Mouse (Mus musculus) adrenal gland, postnatal 25 days (tissue): ENCODE results near the gene Cops7a. TPM values are rescaled to one million over a fixed set of nuclear protein-coding genes. Genes with fewer than 3 reads are reported as not detected.
A peak's percentile ranks its signal among the peaks of the same experiment; 100 is the strongest.

ENCODE experiments used
- DNase-seq: peaks from one replicate; pipeline ENCODE4 v3.0.0; 2021; ENCODE audit warnings: mixed read lengths
- total RNA-seq: library from RNA; stranded (reverse); gene quantifications from 2 replicates; pipeline ENCODE4 v1.2.3, GENCODE M21; 2021

Gene Cops7a
- total RNA-seq, 1 experiment from 2014 or later: 177 TPM

DNA sequence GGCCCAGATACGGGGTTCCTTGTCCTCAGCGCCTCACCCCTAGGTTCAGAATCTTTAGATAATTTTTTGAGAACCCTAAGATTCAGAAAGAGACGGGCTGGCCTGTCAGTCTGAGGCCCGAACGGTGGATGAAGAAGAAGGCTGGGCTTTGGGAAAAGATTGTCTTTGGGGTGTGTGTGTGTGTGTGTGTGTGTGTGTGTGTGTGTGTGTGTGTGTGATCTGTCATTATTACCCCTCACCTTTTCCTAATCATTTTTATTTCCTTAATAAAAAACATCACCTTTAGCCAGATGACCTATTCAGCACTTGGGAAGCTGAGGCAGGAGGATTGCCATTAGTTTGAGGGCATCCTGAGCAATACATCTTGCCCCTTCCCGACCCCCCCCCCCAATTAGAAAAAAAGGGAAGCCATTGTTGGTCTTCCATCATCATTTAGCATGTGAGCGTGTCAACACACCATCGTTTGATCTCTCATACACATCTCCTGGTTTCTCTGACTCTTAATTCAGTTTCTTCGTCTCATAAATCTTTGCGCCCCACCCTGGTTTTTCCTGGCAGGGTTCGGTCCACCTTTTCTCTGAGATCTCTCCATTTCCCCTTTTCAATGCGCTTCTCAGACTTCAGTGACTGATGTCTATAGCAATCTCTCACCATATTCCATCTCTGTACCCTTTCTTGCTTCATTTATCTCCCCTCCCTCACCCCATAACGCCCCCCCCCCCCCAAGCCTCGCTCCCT is 46.3 kb downstream of the Cops7a start:
- DNase-seq: no peak

DNA sequence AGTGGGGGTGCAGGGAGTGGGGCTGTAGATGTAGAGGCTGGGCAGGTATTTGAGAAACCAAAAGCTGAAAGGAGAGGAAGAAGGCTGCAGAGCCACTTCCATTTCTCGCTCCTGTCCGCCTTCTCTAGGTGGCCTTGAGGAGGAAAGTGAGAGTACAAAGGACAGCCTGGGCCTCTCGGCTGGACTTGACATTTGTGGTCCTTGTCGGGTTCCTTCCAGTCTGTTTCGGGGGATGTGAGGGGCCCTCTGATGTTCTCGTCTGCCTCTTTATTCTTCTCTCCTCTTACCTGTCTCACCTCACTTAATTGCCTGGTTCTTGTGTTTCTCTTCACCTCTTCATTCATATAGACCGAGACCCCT is 47.0 kb downstream of the Cops7a start:
- DNase-seq: no peak

DNA sequence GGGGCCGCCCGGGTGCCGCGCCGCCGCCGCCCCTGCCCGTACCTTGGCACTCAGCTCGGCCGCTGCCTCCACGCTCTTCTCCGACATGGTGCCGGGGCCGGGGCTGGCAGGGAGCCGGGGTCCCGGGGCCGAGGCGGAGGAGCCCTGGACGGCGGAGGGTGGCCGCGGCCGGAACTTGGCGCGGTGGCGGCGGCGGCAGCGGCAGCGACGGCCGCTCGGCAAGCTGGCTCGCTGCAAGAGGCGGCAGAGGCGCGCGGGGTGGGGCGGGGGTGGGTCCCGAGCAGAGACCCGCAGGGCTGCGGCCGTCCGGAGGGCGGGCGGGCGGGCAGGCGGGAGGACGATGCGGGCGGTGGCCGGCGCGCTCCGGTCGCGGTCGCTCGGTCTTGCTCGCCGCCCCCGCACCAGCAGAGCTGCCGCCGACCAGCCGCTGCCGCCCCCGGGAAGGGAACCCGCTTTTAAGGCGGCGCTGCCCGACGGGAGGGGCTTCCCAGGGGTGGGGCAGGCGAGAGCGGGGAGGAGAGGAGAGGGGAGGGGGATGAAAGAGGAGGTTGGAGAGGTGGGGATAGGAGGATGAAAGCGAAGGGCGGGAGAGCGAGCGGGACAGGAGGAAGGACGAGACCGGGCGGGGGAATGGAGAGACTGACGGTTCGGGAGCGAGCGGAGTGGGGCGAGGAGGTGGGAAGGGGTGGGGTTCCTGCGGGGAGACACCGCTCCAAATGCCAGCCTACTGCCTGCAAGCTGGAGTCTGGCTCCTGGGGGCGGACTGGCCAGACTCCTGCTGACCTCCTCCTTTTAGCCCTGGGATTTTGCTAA is 47.6 kb downstream of the Cops7a start:
- DNase-seq: peak; percentile 98

DNA sequence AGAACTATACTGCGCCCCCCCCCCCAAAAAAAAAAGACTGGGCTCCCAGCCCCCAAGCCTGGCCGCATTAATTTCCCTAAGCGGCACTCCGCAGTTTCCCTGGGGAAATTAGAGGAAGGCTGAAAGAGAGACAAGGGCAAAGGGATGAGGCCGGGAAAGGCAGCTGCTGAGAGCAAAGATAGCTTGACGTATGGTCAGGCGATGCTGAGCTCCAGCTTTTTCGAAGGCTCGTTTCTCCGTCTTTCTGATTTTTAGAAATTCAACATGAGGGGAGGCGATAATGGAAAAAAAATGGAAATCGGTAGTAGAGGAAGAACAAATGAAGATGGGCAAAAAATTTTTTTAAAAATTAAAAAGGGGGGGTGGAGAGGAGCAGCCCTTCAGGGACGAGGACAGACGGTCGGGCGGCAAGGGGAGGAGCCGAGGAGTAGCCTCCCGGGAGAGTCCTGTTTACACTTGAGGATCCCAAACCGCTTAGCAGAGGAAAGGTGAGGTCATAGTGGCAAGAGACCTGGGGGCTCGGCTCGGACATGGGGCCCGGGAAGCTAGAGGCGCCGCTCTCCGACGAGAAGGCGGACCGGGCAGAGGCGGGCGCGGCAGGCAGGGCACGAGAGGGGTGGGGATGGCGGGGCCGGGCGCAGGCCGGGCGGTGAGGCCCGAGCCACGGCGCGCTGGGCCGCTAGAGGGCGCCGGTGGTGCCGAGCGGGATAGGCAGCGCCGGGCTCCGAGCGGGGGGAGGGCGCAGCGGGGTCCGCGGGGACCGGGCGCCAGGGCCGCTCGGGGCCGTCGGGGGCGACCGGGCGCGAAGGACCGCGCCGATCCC is 48.4 kb downstream of the Cops7a start:
- DNase-seq: peak; percentile 96

DNA sequence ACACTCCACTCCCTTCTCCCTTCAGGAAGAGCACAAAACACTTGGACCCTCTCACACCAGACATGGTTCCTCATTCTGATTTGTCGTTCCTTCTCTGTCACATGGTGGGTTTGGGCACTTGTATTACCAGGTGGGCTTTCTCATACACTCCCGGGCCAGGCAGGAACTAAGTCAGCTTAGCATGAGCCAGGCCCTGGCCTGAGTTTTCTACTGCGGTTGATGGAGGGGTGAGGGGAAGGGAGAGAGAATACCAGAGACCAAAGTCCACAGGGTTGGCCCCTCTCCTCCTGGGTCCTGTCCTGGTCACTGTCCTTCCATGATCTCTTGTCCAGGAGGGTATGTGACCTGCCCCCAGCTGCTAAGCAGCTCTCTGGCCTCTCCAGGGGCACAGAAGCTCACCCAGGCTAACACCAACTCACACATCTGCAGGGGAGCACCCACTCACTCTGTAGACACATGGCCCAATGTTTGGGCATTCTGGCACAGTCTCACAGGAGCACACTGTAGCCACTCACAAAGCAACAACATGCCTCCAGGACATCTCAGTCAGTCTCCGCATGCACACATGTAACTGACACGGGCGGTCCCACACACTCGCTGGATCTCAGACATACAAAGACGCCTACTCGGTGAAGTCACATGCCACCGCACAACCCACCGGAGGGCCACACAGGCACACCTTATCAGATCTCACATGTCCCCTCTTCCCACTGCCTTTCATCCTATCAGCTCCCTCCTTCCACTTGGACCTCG is 49.2 kb downstream of the Cops7a start:
- DNase-seq: no peak

DNA sequence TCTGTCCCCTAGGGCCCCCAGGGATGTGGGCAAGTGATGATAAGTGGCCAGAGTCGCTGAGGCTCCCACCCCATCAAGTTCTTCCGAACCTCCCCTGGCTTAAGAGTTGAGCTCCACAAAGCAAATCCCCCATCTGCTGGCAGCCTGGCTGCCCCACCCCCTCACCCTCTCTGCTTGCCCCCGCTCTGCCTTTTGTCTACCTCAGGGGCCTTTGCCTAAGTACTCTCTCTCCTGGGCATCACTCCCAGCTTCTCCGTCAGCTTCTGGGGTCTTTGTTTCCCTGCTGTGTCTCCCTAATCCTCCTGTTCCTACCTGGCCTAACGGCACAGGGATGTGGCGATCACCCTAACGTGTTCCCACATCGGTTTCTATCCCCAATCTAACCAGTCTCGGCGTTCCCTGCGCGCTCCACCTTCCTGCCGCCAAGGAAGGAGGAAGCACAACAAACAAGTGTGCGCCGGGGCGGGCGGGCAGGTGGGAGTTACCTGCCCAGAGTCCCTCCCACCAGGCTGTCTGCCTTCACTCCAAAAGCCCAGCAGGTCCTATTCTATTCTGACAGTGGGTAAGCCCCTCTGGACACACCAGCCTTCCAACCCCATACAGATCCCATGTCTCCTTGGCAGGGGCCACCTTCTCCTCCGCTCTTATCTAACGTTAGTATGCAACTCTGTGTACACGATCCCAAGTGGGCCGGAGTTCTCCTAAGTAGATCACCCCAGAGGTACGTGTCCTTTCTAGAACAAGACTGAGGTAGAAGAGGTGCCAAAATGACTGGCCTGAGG is 50.0 kb downstream of the Cops7a start:
- DNase-seq: no peak

DNA sequence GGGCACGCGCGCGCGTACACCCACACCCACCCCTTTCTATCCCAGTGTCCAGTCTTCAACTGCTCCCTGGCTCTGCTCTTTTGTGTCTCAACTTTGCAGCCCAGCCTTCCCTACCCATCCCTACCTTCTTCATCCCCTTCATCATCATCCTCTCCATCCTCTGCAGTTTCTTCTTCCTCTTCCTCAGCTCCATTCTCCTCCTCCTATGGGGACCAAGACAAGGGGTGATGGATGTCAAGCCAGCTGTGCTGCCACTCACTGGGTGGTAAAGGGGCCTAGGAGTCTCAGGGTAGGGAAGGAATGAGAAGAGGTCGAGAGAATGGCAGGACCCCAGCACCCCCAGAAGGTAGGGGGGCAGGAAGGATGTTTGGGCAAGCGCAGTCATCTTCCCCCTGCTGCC is 50.8 kb downstream of the Cops7a start:
- DNase-seq: no peak

DNA sequence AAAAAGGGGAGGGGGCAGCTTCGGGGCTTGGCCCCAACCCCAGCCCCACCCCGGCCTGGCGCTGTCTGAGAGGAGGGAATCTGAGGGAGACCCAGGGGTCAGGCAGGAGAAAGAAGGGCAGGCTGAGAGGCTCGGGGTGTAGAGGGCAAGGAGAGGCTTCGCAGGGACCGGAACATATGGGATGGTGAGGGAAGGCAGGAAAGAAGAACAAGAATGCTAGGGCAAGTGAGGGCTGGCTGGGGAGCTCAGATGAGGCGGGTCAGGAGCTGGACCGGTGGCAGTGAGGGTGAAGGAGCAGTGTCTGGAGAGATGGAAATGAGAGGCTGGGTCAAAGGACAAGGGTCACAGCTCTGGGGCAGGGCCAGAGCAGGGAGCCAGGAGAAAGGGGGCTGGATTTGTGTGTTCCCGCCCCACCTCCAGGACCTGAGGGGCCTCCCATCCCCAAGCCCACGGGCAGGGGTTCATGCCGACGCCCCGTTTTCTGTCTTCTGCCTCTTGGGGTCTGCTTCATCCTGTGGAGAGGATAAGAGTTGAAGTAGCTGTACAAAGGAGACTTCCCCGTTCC is 51.5 kb downstream of the Cops7a start:
- no peak for DNase-seq

DNA sequence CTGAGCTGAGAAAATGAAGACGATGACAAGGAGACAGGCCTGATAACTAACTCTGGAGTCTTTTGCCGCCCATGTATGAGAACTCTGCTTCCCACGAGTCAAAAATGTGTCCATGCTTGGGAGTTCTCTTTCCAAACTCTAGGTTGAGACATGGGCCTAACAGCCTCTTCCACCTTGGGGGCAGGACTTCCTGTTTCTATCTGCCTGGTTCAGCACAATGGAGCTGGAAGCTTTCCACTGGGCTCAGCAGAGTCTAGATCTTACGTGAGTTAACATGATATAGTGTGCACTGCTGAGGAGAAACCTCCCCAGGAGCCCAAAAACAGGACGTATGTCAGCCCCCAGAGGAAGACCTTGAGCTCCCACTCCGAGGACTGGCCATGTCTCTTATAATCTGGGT is 52.1 kb downstream of the Cops7a start:
- DNase-seq: no peak

DNA sequence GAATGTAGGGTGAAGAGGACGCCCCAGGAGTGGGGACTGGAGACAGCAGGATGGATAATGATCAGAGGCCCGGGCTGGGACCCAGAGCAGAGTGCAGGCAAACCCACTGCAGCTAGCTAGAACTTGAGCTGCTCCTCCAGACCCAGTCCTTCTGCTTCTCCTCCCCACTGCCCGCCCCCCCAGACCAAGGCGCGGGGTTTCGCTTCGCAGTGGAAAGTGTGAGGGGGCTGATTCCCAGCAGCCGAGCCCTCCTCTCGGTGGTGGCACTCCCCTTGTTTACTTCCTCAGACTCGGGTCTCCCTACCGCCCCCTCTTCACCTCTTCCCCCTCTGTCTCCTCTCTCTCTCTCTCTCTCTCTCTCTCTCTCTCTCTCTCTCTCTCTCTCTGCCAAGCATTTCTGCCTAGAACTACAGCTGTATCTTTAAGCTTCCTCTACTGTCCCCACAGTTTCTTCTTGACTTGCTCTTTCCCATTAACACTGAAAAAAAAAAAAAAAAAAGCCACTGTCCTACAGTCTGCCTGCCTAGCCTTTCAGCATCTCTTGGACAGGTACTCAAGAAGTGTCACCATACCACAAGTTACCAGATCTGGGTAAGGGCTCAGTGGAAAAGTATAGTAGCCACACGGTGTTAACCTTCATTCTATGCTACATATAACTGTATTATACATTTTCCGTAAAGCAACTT is 53.7 kb downstream of the Cops7a start, which contains the start of gene Lag3:
Gene Lag3, minus strand, starts transcription at position 173 of the 686 bp plus-strand sequence.
- no peak for DNase-seq

DNA sequence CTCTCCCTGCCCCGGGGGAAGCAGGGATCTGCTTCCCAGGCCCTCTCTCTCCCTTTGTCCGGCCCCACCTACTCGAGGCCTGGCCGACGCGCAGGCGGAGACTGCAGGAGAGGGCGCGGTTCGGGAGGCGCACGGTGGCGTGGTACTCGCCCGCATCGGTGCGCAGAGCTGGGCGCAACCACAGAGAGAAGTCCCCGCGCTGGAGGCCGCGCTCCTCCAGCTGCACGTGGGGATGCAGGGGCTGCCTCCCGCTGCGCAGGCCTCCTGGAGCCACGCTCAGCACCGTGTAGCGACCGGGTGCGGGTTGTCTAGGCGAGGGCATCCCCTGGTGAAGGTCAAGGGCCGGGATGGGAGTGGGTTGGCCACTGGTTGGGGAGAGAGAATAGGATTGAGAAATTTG is 55.3 kb downstream of the Cops7a start:
- DNase-seq: no peak

Other genes starting within 250 kb of the Cops7a start
- gene Ptpn6, start 226.8 kb downstream of the Cops7a start, total RNA-seq: 4.6 and 9.1 TPM in 2 replicates
- gene Grcc10, start 224.2 kb downstream of the Cops7a start, total RNA-seq: 357 and 392 TPM in 2 replicates
- gene Gm45234, start 209.5 kb downstream of the Cops7a start, total RNA-seq: not detected in 2 replicates
- gene Atn1, start 209.0 kb downstream of the Cops7a start, total RNA-seq: 100 and 102 TPM in 2 replicates
- 10.1 and 17.6 TPM in 2 replicates for gene Eno2, start 195.9 kb downstream of the Cops7a start, total RNA-seq
- gene Lrrc23, start 185.8 kb downstream of the Cops7a start, total RNA-seq: 0.21 TPM in 1 of 2 replicates, not detected in the other
- 21.7 and 32.2 TPM in 2 replicates for gene Spsb2, start 156.9 kb downstream of the Cops7a start, total RNA-seq
- gene Tpi1, start 151.2 kb downstream of the Cops7a start, total RNA-seq: 382 and 387 TPM in 2 replicates
- 118 and 136 TPM in 2 replicates for gene Usp5, start 136.1 kb downstream of the Cops7a start, total RNA-seq
- 10.5 and 11.7 TPM in 2 replicates for gene Cdca3, start 136.0 kb downstream of the Cops7a start, total RNA-seq
- 5.5 and 14.0 TPM in 2 replicates for gene Gnb3, start 125.3 kb downstream of the Cops7a start, total RNA-seq
- gene P3h3, start 107.8 kb downstream of the Cops7a start, total RNA-seq: 20.2 and 26.5 TPM in 2 replicates
- 0.90 and 1.5 TPM in 2 replicates for gene Gpr162, start 101.6 kb downstream of the Cops7a start, total RNA-seq
- gene Cd4, start 77.3 kb downstream of the Cops7a start, total RNA-seq: 0.21 TPM in 1 of 2 replicates, not detected in the other
- 1.2 and 1.4 TPM in 2 replicates for gene Lag3, start 53.8 kb downstream of the Cops7a start, total RNA-seq
- 790 and 858 TPM in 2 replicates for gene Ptms, start 45.4 kb downstream of the Cops7a start, total RNA-seq
- gene Mlf2, start 34.2 kb downstream of the Cops7a start, total RNA-seq: 271 and 277 TPM in 2 replicates
- 1.2 and 2.1 TPM in 2 replicates for gene Pianp, start 31.2 kb upstream of the Cops7a start, total RNA-seq
- gene Zfp384, start 43.6 kb upstream of the Cops7a start, total RNA-seq: 59.6 and 61.3 TPM in 2 replicates
- gene Ing4, start 74.2 kb upstream of the Cops7a start, total RNA-seq: 82.3 and 102 TPM in 2 replicates
- 10.4 and 11.7 TPM in 2 replicates for gene Acrbp, start 84.2 kb upstream of the Cops7a start, total RNA-seq
- 0.36 TPM in 1 of 2 replicates, not detected in the other for gene Lpar5, start 102.4 kb upstream of the Cops7a start, total RNA-seq
- gene Chd4, start 130.4 kb upstream of the Cops7a start, total RNA-seq: 175 and 203 TPM in 2 replicates
- 36.2 and 44.0 TPM in 2 replicates for gene Nop2, start 166.4 kb upstream of the Cops7a start, total RNA-seq
- gene Iffo1, start 179.7 kb upstream of the Cops7a start, total RNA-seq: 27.8 and 43.8 TPM in 2 replicates
- gene Gapdh, start 200.9 kb upstream of the Cops7a start, total RNA-seq: 1,475 and 1,510 TPM in 2 replicates
- gene Ncapd2, start 226.2 kb upstream of the Cops7a start, total RNA-seq: 35.6 and 48.3 TPM in 2 replicates
- 158 and 198 TPM in 2 replicates for gene Mrpl51, start 226.3 kb upstream of the Cops7a start, total RNA-seq